Mouse (Mus musculus) heart, adult 9 months (tissue): Measurements from ENCODE around the gene Rtn4r.

Experiments used
- DNase-seq, 2 experiments: peaks; one replicate each; pipeline ENCODE4 v3.0.0; 2022; ENCODE audit warnings: low spot score in 2 of 2

Gene Rtn4r

DNA sequence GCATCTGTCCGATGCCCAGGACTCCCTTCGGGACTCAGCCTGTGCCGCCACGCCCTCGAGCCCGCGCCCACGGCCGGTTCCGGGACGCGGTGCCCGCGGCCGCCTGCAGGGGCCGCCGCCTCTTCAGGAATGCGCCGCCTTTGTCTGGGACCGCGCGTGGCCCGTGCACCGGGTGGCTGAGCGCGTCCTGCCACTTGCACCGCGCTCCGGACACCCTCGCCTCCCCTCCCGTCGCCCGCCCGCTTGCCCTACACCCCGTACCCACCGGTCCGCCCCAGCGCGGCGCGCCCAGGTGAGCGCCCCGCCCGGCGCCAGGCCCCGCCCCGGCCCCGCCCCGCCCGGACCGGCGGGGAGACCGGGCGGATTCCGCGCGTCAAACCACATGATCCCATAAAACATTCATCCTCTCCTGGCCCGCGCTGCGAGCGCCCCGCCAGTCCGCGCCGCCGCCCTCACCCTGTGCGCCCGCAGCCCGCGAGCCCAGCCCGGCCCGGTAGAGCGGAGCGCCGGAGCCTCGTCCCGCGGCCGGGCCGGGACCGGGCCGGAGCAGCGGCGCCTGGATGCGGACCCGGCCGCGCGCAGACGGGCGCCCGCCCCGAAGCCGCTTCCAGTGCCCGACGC is at the start of gene Rtn4r:
TSS of gene Rtn4r (plus strand) at position 402 of the 621 bp plus-strand sequence.
- peak in 1 of 2 experiments; percentile 19 for DNase-seq

DNA sequence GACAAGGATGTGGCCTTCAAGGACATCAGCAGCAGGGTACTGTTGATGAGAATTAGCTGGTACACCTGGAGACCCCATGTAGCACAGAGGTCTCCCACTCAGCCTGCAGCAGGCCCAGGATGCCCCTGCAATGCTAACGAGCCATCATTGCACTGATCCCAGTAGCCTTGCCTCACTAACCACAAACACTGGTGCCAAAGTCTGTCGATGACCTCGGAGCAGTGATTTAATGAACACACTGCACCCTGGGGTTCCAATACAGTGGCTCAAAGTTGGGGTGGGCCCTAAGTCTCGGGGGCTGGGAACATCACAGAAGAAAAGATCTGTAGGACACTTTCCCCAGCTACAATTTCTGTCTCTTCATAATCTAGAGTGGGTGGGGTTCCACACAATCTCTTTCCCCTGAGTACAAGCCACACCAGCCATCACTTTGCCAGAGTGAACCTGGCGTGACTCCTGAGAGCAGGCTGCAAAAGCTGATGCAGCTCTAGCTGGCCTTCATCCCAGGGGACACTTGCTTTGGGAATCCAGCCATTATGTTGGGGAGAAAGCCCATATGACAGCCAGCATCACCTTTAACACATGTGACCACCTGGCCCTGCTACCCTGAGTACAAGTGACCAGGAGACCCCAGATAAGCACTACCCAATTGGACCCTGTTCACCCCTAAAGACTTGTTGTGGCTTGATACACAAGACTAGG is 49.0 kb upstream of the Rtn4r start:
- peak; percentile 38 to 48 for DNase-seq

DNA sequence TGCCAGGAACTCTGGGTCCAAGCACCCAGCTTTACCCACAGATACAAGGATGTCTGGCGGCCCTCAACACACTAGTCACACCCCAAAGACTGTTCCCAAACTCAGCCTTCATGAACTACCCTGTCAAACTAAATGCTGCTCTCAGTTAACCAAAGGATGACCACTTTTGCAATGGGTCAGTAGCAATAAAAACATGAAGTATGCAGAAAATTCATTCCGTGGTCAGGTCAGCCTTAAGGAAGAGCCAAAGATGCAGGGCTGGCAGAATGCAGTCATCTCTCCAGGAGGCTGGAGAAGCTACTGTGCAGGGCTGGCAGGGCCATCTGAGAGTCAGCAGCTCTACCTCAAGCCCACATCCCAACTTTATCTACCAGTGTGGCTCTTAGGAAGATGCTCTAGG is 48.1 kb upstream of the Rtn4r start:
- no peak for DNase-seq

DNA sequence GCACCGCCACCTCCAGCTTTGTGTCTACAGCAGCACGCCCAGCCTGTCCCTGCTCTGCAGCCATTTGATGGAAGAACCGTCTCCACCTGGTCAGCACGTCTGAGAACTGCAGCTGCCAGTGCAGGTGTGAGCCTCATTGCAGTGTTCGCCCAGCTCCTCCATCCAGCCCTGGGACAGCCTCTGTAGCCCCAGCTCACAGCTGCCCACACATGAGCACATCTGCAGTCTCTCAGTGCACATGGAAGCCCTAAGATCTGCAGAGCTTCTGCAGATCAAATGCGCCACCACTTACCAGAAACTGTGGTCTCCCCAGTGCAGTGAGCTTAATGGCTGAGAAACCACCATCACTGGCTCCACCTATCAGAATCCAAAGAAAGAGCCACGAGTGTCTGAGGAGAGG is 47.3 kb upstream of the Rtn4r start:
- DNase-seq, result no peak

DNA sequence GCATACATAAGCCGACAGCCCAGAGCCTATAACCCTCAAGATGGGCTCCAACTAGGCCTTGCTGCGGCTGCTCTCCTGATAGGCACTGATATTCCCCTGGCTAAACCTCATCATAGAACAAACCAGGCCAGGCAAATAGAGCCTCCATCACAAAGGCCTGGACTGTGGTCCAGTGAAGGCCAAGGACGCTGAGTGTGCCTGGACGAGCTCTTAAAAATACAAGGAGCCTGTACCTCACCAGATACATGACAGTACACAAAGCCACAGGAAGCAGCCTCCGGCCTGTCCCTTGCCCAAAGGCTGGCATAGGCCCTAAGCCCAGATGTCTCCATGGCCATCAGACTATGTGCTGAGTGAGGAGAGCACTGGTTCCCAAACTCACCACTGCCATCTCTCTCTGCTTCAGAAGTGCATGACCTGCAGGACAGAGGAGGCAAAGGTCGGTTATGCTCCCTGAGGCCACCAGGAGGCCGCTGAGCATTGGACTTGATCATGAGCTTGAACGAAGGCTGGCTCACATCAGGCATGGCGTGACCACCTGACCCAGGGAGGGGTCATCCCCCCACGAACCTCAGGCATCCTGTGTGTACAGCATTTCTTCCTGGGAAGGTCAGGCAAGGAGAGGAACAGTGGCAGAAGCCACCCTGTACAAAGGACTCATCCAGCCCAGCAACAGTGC is 46.2 kb upstream of the Rtn4r start:
- DNase-seq, result no peak

DNA sequence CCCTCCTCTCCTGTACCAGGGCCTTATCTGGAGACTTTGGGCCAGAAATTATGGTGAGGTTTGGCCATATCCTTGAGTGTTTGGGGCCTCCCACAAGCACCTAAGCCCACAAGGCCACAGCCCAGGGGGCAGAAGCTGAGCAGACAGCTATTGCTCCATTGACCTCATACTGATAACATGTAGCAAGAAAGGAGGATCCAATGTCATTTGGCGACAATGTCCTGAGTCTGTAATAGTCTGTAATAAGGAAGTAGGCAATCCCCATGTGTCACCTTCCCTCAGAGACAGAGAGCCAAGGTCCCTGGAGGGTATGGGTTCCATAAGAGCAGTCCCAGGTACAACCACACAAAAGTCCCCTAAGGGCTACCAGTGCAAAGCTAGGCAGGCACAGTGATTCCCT is 45.2 kb upstream of the Rtn4r start:
- no peak for DNase-seq

DNA sequence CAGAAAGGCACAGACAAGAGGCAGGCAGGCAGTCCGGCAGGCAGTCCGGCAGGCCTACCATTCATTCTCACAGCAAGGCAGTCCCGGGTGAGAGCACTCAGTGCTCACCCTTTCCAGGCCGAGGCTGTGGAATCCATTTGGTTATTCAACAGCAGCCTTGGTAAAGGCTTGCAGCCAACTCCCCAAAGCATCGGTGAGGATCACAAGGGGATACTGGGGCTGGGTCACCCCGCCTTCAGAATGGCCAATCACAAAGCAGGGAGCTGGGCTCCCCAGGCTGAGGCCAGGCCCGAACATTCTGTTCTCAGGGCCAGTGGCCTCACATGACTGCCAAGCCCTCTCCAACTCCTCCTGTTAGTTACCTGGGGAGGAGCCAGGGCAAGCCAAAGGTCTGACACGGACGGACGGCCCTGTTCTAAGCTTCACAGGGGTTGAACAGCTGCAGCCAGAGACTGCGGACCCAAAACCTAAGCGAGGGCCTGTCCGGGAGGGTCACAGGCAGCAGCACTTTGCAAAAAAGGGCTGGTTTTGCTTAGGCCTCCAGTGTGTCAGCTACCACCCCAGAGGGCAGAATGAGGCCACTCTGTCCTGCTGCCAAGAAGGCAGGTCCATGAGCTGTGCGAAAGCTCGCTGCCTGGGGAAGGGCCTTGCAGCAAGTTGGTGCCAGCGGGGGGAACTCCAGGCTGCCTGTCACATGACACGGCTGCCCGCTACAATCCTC is 44.1 kb upstream of the Rtn4r start:
- DNase-seq, result peak; percentile 82 to 85

DNA sequence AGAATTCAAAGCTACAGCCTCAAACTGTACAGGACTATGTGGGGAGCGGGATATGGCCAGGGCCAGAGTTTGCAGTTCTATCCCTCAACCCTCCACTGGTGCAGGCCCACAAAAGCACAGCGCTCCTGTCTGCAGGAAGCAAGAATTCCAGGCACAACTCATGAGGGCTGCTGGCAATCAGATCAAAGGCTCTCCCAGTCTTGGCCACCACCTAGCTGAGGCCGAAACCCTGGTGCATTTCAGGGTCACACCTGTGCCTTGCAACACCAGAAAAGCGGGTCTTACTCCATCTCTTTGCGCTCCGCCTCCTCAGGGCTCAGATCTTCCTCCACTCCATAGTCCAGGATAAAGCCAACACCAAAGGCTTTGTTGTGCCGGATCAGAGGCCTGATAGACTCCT is 43.2 kb upstream of the Rtn4r start:
- no peak for DNase-seq

DNA sequence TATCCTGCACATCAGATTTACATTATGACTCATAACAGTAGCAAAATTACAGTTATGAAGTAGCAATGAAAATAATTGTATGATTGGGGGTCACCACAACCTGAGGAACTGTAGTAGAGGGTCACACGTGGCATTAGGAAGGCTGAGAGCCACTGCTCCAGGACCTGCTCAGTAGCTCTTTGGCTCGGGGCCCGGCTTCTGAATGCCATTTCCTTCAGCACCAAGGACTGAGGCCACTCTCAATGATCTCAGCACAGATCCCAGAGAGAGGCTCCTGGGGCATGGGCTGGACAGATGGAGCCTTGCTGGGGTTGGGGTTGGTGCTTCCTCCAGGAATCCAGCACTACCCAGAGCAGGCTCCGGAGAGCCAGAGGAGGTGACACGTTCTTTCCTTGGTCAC is 40.3 kb upstream of the Rtn4r start:
- no peak for DNase-seq

DNA sequence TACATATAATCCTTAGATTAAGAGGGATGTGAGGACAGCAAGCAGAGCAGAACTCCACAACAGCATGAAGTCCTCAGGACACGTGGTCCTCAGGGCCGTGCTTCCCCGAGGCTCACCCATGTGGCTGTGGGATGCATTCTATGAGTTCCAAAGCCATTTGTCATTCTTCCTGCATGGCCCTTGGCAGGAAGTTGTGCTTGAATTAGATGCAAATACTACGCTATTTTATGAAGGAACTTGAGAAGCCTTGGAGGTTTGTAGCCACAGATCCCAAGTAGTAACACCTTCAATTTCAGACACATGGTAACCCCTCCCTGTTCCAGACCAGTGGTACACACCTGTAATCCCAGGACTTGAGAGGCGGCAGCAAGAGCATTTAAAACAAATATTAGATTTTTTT is 31.1 kb upstream of the Rtn4r start:
- DNase-seq, result no peak

DNA sequence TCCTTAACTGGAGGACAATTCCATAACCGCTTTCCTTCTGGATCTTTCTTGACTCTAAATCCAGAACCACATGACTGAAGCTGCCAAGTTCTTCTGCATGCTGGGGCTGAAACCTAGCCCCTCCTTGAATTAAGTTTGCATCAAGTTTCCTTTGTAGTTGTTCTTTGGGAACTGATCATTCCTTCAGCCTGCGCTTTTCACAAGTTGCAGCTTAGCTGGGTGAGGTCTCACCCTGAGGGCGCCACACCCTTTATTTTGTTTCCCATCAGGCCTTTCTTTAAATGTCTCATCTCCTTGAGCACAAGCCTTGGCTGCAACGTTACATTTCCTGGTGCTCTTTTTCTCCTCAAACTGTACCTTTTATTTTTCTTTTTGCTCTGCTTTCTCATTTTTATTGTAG is 24.6 kb upstream of the Rtn4r start:
- DNase-seq, result no peak

DNA sequence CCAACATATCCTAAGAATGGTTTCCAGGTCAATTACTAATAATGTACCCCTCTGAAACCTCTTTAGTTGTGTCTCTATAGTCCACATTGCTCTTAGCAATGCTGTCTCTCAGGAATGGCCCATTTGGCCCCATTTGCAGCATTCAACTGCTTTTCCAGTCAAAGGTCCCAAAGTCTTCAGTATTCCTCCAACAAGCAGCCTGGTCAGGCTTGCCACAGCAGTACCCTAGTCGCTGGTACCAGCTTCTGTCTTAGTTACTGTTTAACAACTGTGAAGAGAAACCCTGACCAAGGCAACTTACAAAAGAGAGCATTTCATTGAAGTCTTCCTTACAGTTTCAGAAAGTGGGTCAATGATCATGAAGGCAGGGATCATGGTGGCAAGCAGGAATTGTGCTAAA is 24.1 kb upstream of the Rtn4r start:
- no peak for DNase-seq

DNA sequence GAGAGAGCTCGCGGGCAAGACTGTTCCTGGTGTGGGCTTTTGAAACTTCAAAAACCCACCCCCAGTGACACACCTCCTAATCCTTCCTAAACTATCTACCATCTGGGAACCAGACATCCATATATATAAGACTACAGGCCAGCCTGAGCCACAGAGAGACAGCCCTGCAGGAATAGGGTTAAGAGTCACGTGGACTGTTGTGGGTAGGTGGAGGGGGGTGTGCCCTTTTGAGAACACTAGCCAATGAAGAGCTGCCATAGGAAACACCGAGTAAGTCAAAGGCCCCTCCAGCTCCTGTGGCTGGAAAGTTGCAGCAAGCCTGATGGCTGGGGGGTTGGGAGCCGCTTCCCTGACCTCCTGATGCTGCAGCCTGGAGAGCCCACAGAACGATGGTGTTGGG is 23.6 kb upstream of the Rtn4r start:
- DNase-seq, result no peak

DNA sequence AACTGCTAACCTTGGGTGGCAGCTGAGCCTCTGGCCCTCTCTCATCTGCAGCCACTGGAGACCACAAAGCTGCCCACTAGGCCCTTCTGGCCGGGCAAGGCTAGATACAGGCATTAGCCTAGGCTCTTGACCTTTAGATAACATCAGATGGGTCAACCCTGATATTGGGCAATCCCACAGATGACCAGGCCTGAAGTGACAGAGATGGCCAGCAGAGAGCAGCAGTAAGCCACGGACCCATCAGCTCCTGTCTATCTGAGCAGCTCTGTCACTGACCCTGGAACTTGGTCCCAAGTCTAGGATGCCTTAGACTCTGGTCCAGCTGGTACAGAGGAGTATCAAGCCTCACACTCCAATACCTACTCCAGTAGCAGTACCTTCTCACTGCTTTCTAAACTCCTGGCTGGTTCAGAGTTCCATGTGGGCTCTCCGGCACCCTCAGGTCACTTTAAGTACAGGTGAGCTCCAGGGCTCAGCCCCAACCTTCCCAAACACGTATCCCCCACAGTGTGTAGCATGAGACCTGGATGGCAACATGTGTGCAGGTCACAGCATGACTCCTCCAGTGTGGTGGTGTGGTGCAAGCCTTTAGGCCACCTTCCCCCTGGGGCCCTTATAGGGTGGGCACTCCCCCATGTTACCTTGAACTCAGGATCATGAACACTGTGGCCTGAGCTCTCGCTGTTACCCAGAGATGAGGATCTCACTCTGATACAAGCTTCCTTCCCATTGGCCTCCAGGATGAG is 19.0 kb upstream of the Rtn4r start:
- peak in 1 of 2 experiments; percentile 36 for DNase-seq

DNA sequence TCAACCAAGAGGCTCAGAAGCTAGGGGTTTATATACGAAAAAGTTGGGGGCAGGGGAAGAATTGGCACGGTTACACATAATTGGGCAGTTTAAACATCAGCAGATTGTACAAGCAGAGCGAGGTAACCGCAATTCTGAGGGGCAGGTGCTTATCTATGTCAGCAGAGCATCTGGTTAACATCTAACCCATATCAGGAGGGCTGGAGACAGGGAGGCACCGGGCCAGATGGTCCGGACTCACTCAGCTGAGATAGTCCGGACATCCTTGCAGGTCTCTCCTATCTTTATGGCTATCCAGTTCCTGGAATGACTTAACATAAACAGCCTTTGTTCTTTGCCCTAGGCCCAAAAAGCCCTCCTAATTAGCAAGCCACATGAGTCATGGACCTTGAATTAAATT is 16.4 kb upstream of the Rtn4r start:
- DNase-seq, result no peak

DNA sequence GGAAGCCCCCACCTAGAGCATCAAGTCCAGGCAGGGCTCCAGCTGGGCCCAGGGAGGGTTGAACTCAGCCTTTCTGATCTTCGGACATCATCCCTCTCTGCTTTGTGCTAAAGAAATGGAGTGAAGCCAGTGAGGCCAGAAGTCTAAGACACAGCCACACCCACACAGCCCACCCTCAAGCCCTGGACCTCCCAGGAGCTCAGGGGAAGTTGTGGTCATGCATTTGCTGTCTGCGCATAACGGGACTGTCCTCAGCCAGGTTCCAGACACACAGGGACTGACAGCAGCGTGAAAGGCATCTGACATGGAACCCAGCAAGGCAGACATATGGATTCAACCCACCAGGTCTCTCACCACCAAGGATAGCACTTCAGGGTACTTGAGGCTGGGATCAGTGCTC is 11.0 kb upstream of the Rtn4r start:
- no peak for DNase-seq

DNA sequence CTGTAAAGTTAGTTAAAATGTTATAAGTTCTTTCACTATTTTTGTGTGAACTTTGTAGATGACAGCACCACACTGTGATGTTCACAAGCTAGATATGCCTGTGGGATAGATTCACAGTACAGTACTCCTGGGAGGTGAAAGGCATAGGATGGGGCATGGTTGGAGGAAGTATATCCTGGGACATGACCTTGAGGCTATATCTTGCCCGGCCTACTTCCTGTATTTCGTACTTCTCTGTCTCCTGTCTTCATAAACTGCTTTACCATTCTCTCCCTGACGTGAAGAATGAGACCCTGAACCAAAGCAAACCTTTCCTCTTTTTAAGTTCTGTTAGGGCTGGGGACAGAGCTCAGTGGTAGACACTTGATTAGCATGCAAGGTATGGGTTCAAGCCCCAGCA is 9.2 kb upstream of the Rtn4r start:
- no peak for DNase-seq

DNA sequence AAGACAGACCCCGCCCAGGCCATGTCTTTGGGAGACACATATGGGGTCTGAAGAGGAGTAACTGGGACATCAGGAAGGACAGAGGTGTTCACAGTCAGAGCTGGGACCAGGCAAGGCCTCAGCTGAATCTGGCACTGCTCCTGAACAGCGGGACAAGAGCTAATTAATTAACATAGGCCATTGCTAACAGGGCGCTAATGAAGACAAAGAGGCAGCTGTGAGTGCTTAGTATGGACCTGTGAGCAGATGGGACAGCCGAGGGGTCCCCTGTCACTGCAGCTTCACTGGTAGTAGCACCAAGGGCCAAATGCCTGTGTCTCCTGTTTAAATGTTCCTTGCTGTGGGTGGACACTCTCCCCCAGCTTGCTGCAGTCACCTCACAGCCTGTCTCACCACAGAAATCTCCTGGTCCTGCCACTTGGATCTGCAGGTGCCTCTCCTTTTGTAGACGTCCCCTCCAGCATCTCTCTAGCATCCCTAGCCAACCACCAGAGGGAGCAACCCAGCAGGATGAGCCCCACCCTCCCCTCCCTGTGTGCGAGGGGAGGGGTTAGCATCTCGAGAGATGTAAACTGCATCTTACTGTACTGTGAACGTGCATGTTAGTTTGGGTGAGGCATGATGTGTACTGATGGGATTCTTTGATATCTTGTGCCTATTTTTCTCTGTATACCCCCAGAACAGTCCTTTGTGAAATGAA is 8.3 kb upstream of the Rtn4r start:
- no peak for DNase-seq

DNA sequence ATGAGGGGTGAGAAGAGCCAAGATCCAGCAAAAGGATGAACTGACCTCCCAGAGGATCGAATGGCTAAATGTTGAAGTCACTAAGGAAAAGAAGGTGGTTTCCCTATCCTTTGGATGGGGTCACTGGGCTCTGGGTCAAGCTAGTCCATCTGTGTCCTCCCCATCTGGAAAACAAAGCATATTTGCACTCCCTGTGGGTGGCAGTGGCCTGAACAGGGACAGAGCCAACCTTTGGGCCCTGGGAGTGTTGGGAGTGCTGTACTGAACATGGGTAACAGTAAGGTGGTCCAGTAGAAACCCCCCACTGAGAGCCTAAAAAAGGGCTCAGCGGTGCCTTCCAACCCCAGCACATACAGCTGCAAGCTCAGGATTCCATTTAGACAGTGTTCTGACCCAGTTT is 4.7 kb upstream of the Rtn4r start:
- DNase-seq, result no peak

DNA sequence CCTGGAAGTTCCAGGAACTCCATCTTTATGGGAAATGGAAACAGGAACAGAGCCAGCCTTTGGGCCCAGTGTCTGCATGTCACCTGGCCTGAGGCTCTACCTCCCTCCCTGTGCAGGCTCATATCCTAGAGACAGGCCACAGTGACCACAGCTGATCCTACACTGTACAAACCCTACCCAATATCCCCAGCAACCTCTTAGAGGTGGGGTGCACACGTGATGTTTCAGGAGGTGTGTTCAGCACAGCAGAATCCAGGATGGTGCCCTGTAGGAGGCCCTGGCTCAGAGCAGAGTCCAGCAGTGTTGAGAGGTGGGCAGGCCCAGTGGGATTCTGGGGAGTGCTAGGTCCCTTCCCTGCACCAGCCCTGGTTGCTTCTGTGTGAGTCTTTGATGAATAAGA is 4.0 kb upstream of the Rtn4r start:
- no peak for DNase-seq

DNA sequence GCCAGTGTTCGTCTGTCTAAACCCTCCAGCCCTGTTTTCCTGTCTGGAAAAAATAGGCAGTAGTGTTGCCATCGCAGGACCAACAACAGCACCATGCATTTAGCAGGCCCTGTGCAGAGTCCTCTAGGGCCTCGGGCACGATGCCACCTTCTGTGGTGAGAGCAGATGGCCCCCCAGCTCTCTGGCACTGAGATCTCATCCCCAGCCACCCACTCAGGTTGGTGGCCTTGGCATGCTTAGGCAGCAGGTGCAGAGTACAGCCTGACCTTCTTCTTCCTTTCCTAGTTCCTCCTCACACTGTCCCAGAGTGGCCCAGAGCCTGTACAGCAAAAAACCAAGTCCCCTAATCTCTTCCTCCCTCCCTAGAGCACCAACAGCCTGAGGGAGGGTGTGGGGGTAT is 3.4 kb upstream of the Rtn4r start:
- DNase-seq, result no peak
